Mouse (Mus musculus) CH12.LX (cell line): ENCODE data around the gene St8sia1.

Experiments
- BHLHE40 ChIP-seq: IDR thresholded peaks from 2 replicates; pipeline ENCODE4 v1.6.1; 2011; ENCODE audit warnings: mild to moderate bottlenecking, low read depth, low read length, improper control_type of control experiment
- CTCF ChIP-seq, 2 experiments: IDR thresholded peaks in 1 of 2; conservative IDR thresholded peaks in 1 of 2; 2 replicates each; pipeline ENCODE4 v1.5.1; 2011 to 2012; ENCODE audit warnings: low read depth in 2 of 2, low read length in 2 of 2, improper control_type of control experiment in 1 of 2, inconsistent platforms in 1 of 2, mild to moderate bottlenecking in 1 of 2, moderate library complexity in 1 of 2
- EP300 ChIP-seq: IDR thresholded peaks from 2 replicates; pipeline ENCODE4 v1.6.1; 2011; ENCODE audit warnings: low read length, improper control_type of control experiment
- MAFK ChIP-seq: IDR thresholded peaks from 2 replicates; pipeline ENCODE4 v1.6.1; 2011; ENCODE audit warnings: low read length, improper control_type of control experiment; ENCODE audit not compliant: insufficient replicate concordance
- MEF2A ChIP-seq: IDR thresholded peaks from 2 replicates; pipeline ENCODE4 v1.6.1; 2014; ENCODE audit warnings: low read depth, mild to moderate bottlenecking, inconsistent platforms, low read length, improper control_type of control experiment, borderline replicate concordance
- NELFE ChIP-seq: IDR thresholded peaks from 2 replicates; pipeline ENCODE4 v1.6.1; 2011; ENCODE audit warnings: low read depth, low read length, improper control_type of control experiment
- POLR2A ChIP-seq: IDR thresholded peaks from 2 replicates; pipeline ENCODE4 v1.6.1; 2011; ENCODE audit warnings: low read depth, mild to moderate bottlenecking, improper control_type of control experiment, low read length
- TCF12 ChIP-seq: IDR thresholded peaks from 2 replicates; pipeline ENCODE4 v1.6.1; 2014; ENCODE audit warnings: low read depth, mild to moderate bottlenecking, inconsistent platforms, low read length, improper control_type of control experiment
- UBTF ChIP-seq: IDR thresholded peaks from 2 replicates; pipeline ENCODE4 v1.6.1; 2012; ENCODE audit warnings: low read depth, mild to moderate bottlenecking, inconsistent platforms, low read length, improper control_type of control experiment, moderate library complexity
- USF1 ChIP-seq: IDR thresholded peaks from 2 replicates; pipeline ENCODE4 v1.6.1; 2014; ENCODE audit warnings: low read depth, mild to moderate bottlenecking, inconsistent platforms, low read length, improper control_type of control experiment
- USF2 ChIP-seq: conservative IDR thresholded peaks from 2 replicates; pipeline ENCODE4 v1.6.1; 2011; ENCODE audit warnings: low read depth, low read length, improper control_type of control experiment

DNA sequence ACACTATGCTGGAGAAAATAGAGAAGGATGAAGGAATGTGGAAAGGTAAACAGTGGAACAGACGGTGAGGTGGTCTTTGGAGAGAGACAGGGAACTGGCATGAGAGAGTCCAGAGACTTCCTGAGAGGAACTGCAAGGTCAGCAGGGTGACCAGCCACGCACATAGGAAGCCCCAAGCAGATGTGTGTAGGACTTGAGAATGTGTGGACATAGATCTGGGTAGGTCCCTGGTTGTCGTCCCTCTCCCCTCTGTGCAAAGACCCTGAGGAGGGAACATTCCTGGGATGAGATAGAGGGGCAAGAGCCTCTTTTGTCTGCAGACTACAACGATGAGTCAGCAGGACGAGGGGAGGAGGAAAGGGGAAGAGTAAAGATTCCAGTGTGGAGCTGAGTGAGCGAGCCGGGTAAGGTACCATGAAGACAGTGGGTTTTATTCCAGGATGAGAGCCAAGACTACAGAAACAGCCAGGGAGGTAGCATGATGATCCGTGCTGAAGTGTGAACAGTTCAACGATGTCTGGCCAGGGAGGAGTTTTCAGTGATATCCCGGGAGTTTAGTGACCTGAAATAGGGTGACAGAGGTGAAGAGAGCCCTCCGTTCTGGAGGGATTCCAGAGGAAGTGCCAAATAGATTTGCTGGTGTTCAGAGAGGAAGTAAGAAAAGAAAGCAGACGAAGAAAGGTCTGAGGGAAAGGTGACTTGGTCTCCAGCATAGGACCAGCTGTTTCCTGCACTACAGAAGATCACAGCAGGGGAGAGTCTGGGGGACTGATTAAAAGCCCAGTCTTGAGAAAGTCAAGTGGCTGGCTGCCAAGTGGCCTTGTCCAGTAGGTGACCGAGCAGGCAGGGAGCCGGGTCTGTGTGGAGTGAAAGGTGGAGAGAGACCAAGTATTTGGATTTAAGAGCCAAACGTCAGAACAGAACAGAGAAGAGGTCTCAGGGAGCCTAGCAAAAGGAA is 85.2 kb downstream of the St8sia1 start:
- TF ChIP-seq CTCF (conservative IDR thresholded peaks at IDR 0.05 in 1 of 2, IDR thresholded peaks at IDR 0.05 in 1 of 2; ENCODE audit: low read depth in 2 of 2, low read length in 2 of 2) (no peak), MEF2A (no peak), BHLHE40 (no peak), USF2 (no peak), MAFK (no peak), POLR2A (no peak), TCF12 (no peak), UBTF (no peak), NELFE (no peak), EP300 (no peak), USF1 (no peak)
